Mouse (Mus musculus): ENCODE results near the gene Gcn1l1. TPM values are rescaled to one million over a fixed set of nuclear protein-coding genes. Genes with fewer than 3 reads are reported as not detected.

The Gcn1l1 gene
- polyA plus RNA-seq, 1 experiment from 2014 or later, result 44.4 TPM

DNA sequence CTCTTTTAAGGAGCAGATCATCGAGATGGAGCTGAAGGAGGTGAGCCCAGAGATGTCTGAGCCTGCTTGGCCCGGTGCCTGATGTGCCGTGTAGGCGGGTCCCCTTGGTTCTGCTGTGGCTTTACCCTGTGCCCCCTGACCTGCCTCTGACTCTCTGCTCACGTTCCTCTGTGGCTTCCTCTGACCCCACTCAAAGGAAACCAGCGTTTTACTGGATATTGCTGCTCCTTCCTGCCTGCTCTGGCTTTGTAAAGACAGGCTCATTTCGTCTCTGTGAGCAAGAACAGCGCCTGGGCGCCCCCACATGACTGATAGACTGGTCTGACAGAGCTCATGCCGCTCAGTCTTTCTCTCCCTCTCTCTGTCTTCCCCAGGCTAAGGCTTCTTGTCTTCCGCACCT, 26.0 kb downstream of the Gcn1l1 start:
- H3K36me3 ChIP-seq, result peaks cover 84% of the 10 kb centered on the region
- H3K9ac ChIP-seq, result no peak overlapping the region
- no peak overlapping the region for H3K27ac ChIP-seq (replicated peaks)
- no peaks in the 10 kb centered on the region for H3K4me1 ChIP-seq (replicated peaks)
- WGBS, result 85% methylated on average over 11 of the region's 11 CpGs
- no peak for ATAC-seq (ENCODE audit: low FRiP score, low read depth)
- H3K9me3 ChIP-seq, result no peaks in the 10 kb centered on the region
- H3K4me2 ChIP-seq, result no peak overlapping the region
- no peaks in the 10 kb centered on the region for H3K27me3 ChIP-seq
- H3K4me3 ChIP-seq, result no peak overlapping the region

GRCm38 (mm10) chr5:115591506-115591905, 26.5 kb downstream of the Gcn1l1 start:
- H3K27me3 ChIP-seq, result no peaks in the 10 kb centered on the region
- H3K36me3 ChIP-seq, result peaks cover 84% of the 10 kb centered on the region
- H3K4me2 ChIP-seq, result no peak overlapping the region
- H3K4me3 ChIP-seq, result no peak overlapping the region
- H3K4me1 ChIP-seq (replicated peaks), result no peaks in the 10 kb centered on the region
- ATAC-seq (ENCODE audit: low FRiP score, low read depth), result no peak
- no peak overlapping the region for H3K27ac ChIP-seq (replicated peaks)
- no peaks in the 10 kb centered on the region for H3K9me3 ChIP-seq
- no peak overlapping the region for H3K9ac ChIP-seq
- 97% methylated on average over 2 of the region's 2 CpGs for whole genome bisulfite sequencing

DNA sequence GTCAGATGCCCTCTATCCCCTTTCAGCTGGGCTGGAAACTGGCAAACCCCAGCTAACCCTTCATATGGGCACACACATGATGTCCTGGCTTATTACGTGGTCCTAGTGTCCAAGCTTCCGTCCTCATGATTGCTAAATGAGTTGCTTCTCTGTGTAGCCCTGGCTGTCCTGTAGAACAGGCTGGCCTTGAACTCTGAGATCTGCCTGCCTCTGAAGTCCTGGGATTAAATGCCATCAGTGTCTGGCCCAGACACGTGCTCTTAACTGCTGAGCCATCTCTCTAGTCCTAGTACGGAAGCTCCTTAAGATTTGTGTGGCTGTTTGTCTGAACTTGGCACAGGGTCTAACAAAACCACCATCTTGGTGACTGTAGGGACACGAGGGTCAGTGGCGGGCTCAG, 38.5 kb downstream of the Gcn1l1 start:
- H3K9me3 ChIP-seq, result no peaks in the 10 kb centered on the region
- no peak overlapping the region for H3K27ac ChIP-seq (replicated peaks)
- 97% methylated on average over 6 of the region's 6 CpGs for WGBS
- no peak for ATAC-seq (ENCODE audit: low FRiP score, low read depth)
- no peaks in the 10 kb centered on the region for H3K4me1 ChIP-seq (replicated peaks)
- H3K4me2 ChIP-seq, result no peak overlapping the region
- H3K36me3 ChIP-seq, result peaks cover 80% of the 10 kb centered on the region
- H3K4me3 ChIP-seq, result no peak overlapping the region
- no peak overlapping the region for H3K9ac ChIP-seq
- no peaks in the 10 kb centered on the region for H3K27me3 ChIP-seq

GRCm38 (mm10) chr5:115611566-115611965, 46.5 kb downstream of the Gcn1l1 start:
- Histone ChIP-seq H3K27me3 (no peaks in the 10 kb centered on the region), H3K36me3 (peaks cover 96% of the 10 kb centered on the region), H3K4me1 (replicated peaks) (no peaks in the 10 kb centered on the region), H3K9ac (no peak overlapping the region), H3K27ac (replicated peaks) (no peak overlapping the region), H3K9me3 (no peaks in the 10 kb centered on the region), H3K4me2 (no peak overlapping the region), H3K4me3 (no peak overlapping the region)
- no peak for ATAC-seq (ENCODE audit: low FRiP score, low read depth)
- 96% methylated on average over 11 of the region's 11 CpGs for WGBS

GRCm38 (mm10) chr5:115613332-115613731, 48.3 kb downstream of the Gcn1l1 start:
- Histone ChIP-seq H3K27ac (replicated peaks) (no peak overlapping the region), H3K27me3 (no peaks in the 10 kb centered on the region), H3K4me2 (no peak overlapping the region), H3K9me3 (no peaks in the 10 kb centered on the region), H3K9ac (no peak overlapping the region), H3K36me3 (peaks cover 94% of the 10 kb centered on the region), H3K4me1 (replicated peaks) (no peaks in the 10 kb centered on the region), H3K4me3 (no peak overlapping the region)
- WGBS, result 91% methylated on average over 9 of the region's 9 CpGs
- ATAC-seq (ENCODE audit: low FRiP score, low read depth), result no peak

DNA sequence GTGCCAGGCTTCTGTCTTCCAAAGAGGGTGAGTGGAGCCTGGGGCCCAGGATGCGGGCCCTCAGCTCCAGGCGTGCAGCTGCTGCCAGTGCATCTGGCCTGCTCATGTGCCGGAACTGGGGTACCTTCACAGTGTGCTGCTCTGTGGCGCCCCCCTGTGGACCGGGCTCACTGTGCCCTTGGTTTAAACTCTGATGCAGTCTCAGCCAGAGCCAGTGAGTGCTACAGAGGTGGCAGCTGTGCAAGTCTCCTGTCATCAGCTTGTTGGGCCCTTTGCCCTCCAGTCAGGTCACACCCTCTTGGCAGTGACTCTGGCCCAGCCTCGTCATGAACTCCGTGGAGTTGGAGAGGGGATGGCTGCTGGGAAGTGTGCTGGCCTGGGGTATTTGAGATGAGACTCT, 49.9 kb downstream of the Gcn1l1 start:
- H3K27me3 ChIP-seq, result no peaks in the 10 kb centered on the region

GRCm38 (mm10) chr5:115619690-115620089, 54.6 kb downstream of the Gcn1l1 start:
- Histone ChIP-seq H3K4me2 (no peak overlapping the region), H3K9me3 (no peaks in the 10 kb centered on the region), H3K4me3 (no peak overlapping the region), H3K4me1 (replicated peaks) (no peaks in the 10 kb centered on the region), H3K27ac (replicated peaks) (no peak overlapping the region), H3K27me3 (no peaks in the 10 kb centered on the region), H3K36me3 (peaks cover 68% of the 10 kb centered on the region), H3K9ac (no peak overlapping the region)
- WGBS, result 93% methylated on average over 15 of the region's 15 CpGs
- no peak for ATAC-seq (ENCODE audit: low FRiP score, low read depth)

More for the DNA sequence above, 49.9 kb downstream of the Gcn1l1 start:
- Histone ChIP-seq H3K4me3 (no peak overlapping the region), H3K4me2 (no peak overlapping the region), H3K36me3 (peaks cover 96% of the 10 kb centered on the region), H3K9me3 (no peaks in the 10 kb centered on the region), H3K4me1 (replicated peaks) (no peaks in the 10 kb centered on the region), H3K9ac (no peak overlapping the region), H3K27ac (replicated peaks) (no peak overlapping the region)
- ATAC-seq (ENCODE audit: low FRiP score, low read depth), result no peak
- 87% methylated on average over 7 of the region's 7 CpGs for WGBS

DNA sequence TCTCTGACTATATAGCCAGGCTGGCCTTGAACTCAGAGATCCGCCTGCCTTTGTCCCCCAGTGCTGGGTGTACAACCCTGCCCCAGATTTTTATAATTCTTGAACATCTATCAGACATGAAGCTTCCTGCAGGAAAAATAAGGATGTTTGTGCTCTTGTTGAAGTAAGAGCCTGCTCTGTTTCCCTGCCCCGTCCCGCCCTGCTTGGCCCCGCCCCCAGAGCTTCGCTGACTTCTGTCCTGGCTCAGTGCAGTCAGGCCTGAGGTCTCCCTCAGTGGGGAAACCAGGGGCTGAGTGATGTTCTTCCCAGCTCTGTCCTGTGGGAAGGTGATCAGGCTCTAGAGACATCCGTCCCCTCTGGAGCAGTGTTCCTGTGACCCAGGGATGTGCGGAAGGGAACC, 57.6 kb downstream of the Gcn1l1 start:
- Histone ChIP-seq H3K36me3 (peaks cover 40% of the 10 kb centered on the region), H3K27ac (replicated peaks) (no peak overlapping the region), H3K9ac (no peak overlapping the region), H3K4me1 (replicated peaks) (no peaks in the 10 kb centered on the region), H3K4me3 (no peak overlapping the region), H3K27me3 (no peaks in the 10 kb centered on the region), H3K4me2 (no peak overlapping the region), H3K9me3 (no peaks in the 10 kb centered on the region)
- ATAC-seq (ENCODE audit: low FRiP score, low read depth), result no peak
- 79% methylated on average over 7 of the region's 7 CpGs for WGBS

DNA sequence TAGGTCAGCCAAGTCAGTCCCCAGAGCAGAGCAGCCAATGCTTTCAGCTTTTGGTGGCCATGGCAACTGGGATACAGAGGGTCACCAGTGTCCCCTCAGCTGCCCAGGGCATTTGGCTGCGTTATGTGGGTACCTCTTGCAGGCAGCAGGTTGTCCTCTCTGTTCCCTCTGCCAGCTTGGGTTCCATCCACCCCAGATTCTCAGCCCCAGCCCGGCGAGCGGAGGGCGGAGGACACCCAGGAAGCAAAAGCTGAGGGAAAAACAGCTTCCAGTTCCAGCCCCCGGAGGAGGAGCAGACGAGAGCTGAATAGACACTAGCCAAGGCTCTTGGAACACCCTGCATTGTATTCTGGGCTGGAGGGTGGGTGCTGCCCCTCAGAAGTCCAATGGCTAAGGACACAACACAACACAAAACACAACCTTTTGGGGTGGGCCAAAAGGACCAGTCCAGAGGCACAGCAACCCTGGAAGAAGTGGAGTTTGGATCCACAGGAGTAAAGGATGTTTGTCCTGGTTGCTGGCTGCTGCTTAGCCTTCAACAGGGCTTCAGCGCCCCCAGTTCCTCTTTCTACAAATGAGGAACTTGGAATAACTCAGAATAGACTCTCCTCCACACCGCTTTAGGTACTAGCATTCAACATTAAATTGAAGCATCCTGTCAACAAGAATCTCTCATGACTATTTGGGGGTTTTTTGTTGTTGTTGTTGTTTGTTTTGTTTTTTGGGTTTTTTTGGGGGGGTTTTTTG, 58.8 kb downstream of the Gcn1l1 start:
- Histone ChIP-seq H3K9me3 (no peaks in the 10 kb centered on the region), H3K4me1 (replicated peaks) (no peaks in the 10 kb centered on the region), H3K27ac (replicated peaks) (0 out of 2 replicates have a peak overlapping the region, but pooled peaks have one; percentile 5), H3K27me3 (no peaks in the 10 kb centered on the region), H3K9ac (no peak overlapping the region), H3K36me3 (peaks cover 28% of the 10 kb centered on the region), H3K4me2 (no peak overlapping the region), H3K4me3 (no peak overlapping the region)
- ATAC-seq (ENCODE audit: low FRiP score, low read depth), result no peak
- WGBS, result 73% methylated on average over 9 of the region's 9 CpGs

- Histone ChIP-seq H3K9ac (no peak overlapping the region), H3K27me3 (no peaks in the 10 kb centered on the region), H3K27ac (replicated peaks) (no peak overlapping the region), H3K4me3 (no peak overlapping the region), H3K4me1 (replicated peaks) (peaks cover 10% of the 10 kb centered on the region), H3K9me3 (no peaks in the 10 kb centered on the region), H3K36me3 (peaks cover 4% of the 10 kb centered on the region; the same call in 1 of the 2 replicates), H3K4me2 (no peak overlapping the region)
- no peak for ATAC-seq (ENCODE audit: low FRiP score, low read depth)
- 89% methylated on average over 10 of the region's 10 CpGs for WGBS
These were observed 61.3 kb downstream of the Gcn1l1 start for GRCm38 (mm10) chr5:115626237-115626886.

GRCm38 (mm10) chr5:115628083-115628482, 63.0 kb downstream of the Gcn1l1 start:
- H3K27ac ChIP-seq (replicated peaks), result no peak overlapping the region
- H3K36me3 ChIP-seq, result no peaks in the 10 kb centered on the region
- H3K4me1 ChIP-seq (replicated peaks), result peaks cover 18% of the 10 kb centered on the region
- no peak overlapping the region for H3K4me2 ChIP-seq
- H3K27me3 ChIP-seq, result no peaks in the 10 kb centered on the region
- H3K4me3 ChIP-seq, result no peak overlapping the region
- no peak overlapping the region for H3K9ac ChIP-seq
- ATAC-seq (ENCODE audit: low FRiP score, low read depth), result no peak
- H3K9me3 ChIP-seq, result no peaks in the 10 kb centered on the region
- WGBS, result 83% methylated on average over 8 of the region's 8 CpGs

DNA sequence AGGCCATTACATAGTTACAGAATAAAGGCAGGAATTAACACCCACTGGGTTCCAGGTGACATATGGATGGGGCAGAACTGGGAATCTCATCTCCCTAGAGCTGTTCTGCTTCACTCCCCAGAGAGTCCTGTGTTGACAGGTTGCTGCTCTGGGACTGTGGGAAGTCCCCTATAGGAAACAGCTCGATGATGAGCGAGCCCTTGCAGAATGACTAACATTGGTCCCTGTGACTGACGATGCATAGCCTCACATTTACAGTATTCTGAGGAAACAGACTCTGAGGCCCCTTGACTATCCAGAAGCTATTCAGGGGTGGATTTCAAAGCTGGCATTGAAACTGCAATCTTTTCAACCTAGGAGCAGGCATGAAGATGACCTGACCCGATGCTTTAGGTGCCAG, 64.6 kb downstream of the Gcn1l1 start:
- Histone ChIP-seq H3K4me3 (no peak overlapping the region), H3K36me3 (no peaks in the 10 kb centered on the region), H3K27ac (replicated peaks) (no peak overlapping the region), H3K4me2 (no peak overlapping the region), H3K27me3 (no peaks in the 10 kb centered on the region), H3K4me1 (replicated peaks) (peaks cover 34% of the 10 kb centered on the region), H3K9ac (no peak overlapping the region), H3K9me3 (no peaks in the 10 kb centered on the region)
- ATAC-seq (ENCODE audit: low FRiP score, low read depth), result no peak
- 85% methylated on average over 4 of the region's 4 CpGs for WGBS

Data from hindbrain, embryonic 15.5 days (tissue).